10 mouse cellular contexts compared by ENCODE assay signal in the genomic region with DNA sequence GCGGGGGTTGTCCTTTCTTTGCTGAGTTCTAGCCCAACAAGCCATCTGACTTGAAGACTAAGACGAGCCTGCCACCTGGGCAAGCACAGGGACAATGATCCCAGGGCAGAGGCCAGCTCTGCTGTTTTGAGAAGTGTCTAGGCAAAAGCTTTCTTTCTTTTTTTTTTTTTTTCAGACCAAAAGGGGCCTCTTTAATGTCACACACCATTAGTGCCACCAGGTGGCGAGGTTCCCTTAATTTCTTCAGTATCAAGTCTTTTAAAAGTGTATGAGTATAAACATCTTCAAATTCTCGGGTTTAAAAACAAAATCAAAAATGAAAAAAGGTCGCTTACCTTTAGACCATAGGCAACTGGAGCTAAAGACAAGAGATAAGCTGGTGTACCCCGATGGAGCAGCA. TPM values are rescaled to one million over a fixed set of nuclear protein-coding genes. Genes with fewer than 3 reads are reported as not detected.
DNase-seq lines count a peak whose midpoint lies in the region; ATAC-seq and TF ChIP-seq lines count a peak whose summit lies in the region.
"Had no signal": no experiment of that assay in that cellular context is flagged by ENCODE, and none has a peak within 500 bp of the region (broad histone marks: within the 10 kb centered on the region; RNA-seq: fewer than 3 reads in every experiment).

No protein-coding gene starts in this region.

- no peak overlapping the region for H3K4me3 ChIP-seq in kidney, adult 2 months (ENCODE audit: insufficient read depth, low read depth, low read length)
- no peak overlapping the region for H3K4me3 ChIP-seq in kidney, embryonic 14.5 days (ENCODE audit: low read length)
- H3K4me3 ChIP-seq in embryonic facial prominence, embryonic 11.5 days (ENCODE audit: low read depth, low read length) = no peak overlapping the region
- H3K4me3 ChIP-seq: liver, embryonic 15.5 days; stomach, embryonic 15.5 days had no signal

- H3K4me2 ChIP-seq in kidney, embryonic 14.5 days (replicated peaks; ENCODE audit: low read depth, low read length) = no peak overlapping the region
- H3K4me2 ChIP-seq in embryonic facial prominence, embryonic 11.5 days (ENCODE audit: low read depth, low read length) = no peak overlapping the region
- H3K4me2 ChIP-seq: liver, embryonic 15.5 days; stomach, embryonic 15.5 days had no signal

- DNase-seq in kidney, adult 2 months = peak; percentile 76
- peak; percentile 60 for DNase-seq in CD4-positive helper T cell, adult 2 months (ENCODE audit: low read depth, low spot score)
- peak; percentile 5 for DNase-seq in MEL-GATA-1-ER (ENCODE audit: extremely low read depth, low read depth)
- peak; percentile 65 for DNase-seq in embryonic facial prominence, embryonic 11.5 days (ENCODE audit: low spot score)
- peak; percentile 78 to 81 for DNase-seq in kidney, postnatal 4 days
- peak; percentile 60 for DNase-seq in retina, postnatal 1 day
- no peak for DNase-seq in cerebellum, adult 9-10 months

- 33% methylated on average over 6 of the region's 6 CpGs for WGBS in kidney, adult 2 months
- 38% methylated on average over 6 of the region's 6 CpGs for WGBS in kidney, embryonic 14.5 days
- WGBS in embryonic facial prominence, embryonic 11.5 days = 30% methylated on average over 6 of the region's 6 CpGs

- no peak overlapping the region for H3K9ac ChIP-seq in kidney, embryonic 14.5 days (ENCODE audit: low read depth, low read length)
- H3K9ac ChIP-seq in embryonic facial prominence, embryonic 11.5 days (replicated peaks; ENCODE audit: low read length) = no peak overlapping the region
- H3K9ac ChIP-seq: liver, embryonic 15.5 days; stomach, embryonic 15.5 days had no signal

- TF ChIP-seq CTCF in kidney, adult 2 months (conservative IDR thresholded peaks at IDR 0.05; ENCODE audit: insufficient read depth, insufficient read length, low read depth, low read length) = no peak

- no peak overlapping the region; the same call in 1 of the 2 replicates for H3K27ac ChIP-seq in kidney, adult 2 months (ENCODE audit: insufficient read depth, low read depth, low read length)
- no peak overlapping the region for H3K27ac ChIP-seq in kidney, embryonic 14.5 days (ENCODE audit: low read depth, low read length)
- H3K27ac ChIP-seq in embryonic facial prominence, embryonic 11.5 days (replicated peaks; ENCODE audit: low read depth, low read length) = no peak overlapping the region
- H3K27ac ChIP-seq: liver, embryonic 15.5 days; stomach, embryonic 15.5 days had no signal

- H3K9me3 ChIP-seq in kidney, embryonic 14.5 days (ENCODE audit: control insufficient read depth, low read length) = no peaks in the 10 kb centered on the region
- H3K9me3 ChIP-seq in embryonic facial prominence, embryonic 11.5 days (replicated peaks; ENCODE audit: control insufficient read depth, low read length) = no peaks in the 10 kb centered on the region
- H3K9me3 ChIP-seq: liver, embryonic 15.5 days; stomach, embryonic 15.5 days had no signal

- no peak for TF ChIP-seq POLR2A in kidney, adult 2 months (IDR thresholded peaks at IDR 0.05; ENCODE audit: low read depth, low read length)

- peaks cover 5% of the 10 kb centered on the region; the same call in 1 of the 2 replicates for H3K4me1 ChIP-seq in kidney, adult 2 months (ENCODE audit: control insufficient read depth, insufficient read depth, low read length)
- no peaks in the 10 kb centered on the region for H3K4me1 ChIP-seq in kidney, embryonic 14.5 days (ENCODE audit: control insufficient read depth, insufficient read depth, low read length)
- no peaks in the 10 kb centered on the region for H3K4me1 ChIP-seq in embryonic facial prominence, embryonic 11.5 days (ENCODE audit: control insufficient read depth, insufficient read depth, low read length)
- H3K4me1 ChIP-seq: liver, embryonic 15.5 days; stomach, embryonic 15.5 days had no signal

- no peak for ATAC-seq in kidney, embryonic 14.5 days (ENCODE audit: low FRiP score, low TSS enrichment)
- no peak for ATAC-seq in embryonic facial prominence, embryonic 11.5 days (replicated peaks; ENCODE audit: insufficient number of reproducible peaks, low FRiP score, low TSS enrichment, low read depth)

- no peaks in the 10 kb centered on the region for H3K27me3 ChIP-seq in kidney, adult 2 months (replicated peaks; ENCODE audit: control insufficient read depth, insufficient read depth, low read length)
- no peaks in the 10 kb centered on the region for H3K27me3 ChIP-seq in kidney, embryonic 14.5 days (ENCODE audit: control insufficient read depth, insufficient read depth, low read length)
- no peaks in the 10 kb centered on the region for H3K27me3 ChIP-seq in embryonic facial prominence, embryonic 11.5 days (ENCODE audit: control insufficient read depth, insufficient read depth, low read length)
- H3K27me3 ChIP-seq: liver, embryonic 15.5 days; stomach, embryonic 15.5 days had no signal

- H3K36me3 ChIP-seq in kidney, adult 2 months (ENCODE audit: control insufficient read depth, insufficient read depth, low read length) = no peaks in the 10 kb centered on the region
- no peaks in the 10 kb centered on the region for H3K36me3 ChIP-seq in kidney, embryonic 14.5 days (ENCODE audit: control insufficient read depth, insufficient read depth, low read length)
- H3K36me3 ChIP-seq in embryonic facial prominence, embryonic 11.5 days (replicated peaks; ENCODE audit: control insufficient read depth, insufficient read depth, low read depth, low read length) = no peaks in the 10 kb centered on the region
- H3K36me3 ChIP-seq: liver, embryonic 15.5 days; stomach, embryonic 15.5 days had no signal

RNA-seq across cellular contexts. Expression of gene Tnfsf10, which starts 21.6 kb away (rescaled TPM):
- 11.5 and 12.8 TPM in 2 replicates for polyA plus RNA-seq in kidney, adult 2 months (2012; rRNA removed)
- polyA plus RNA-seq in kidney, embryonic 14.5 days (2014; fragmentation: Nextera tagmentation; extraction: Ambion mirVana) = 0.10 and 0.38 TPM in 2 replicates
- polyA plus RNA-seq in embryonic facial prominence, embryonic 11.5 days (2014; fragmentation: Nextera tagmentation; extraction: Ambion mirVana) = not detected in 2 replicates

RNA-seq across cellular contexts. Expression of gene Ghsr, which starts 32.7 kb away (rescaled TPM):
- not detected in 2 replicates for polyA plus RNA-seq in kidney, adult 2 months (2012; rRNA removed)
- 0.05 TPM in 1 of 2 replicates, not detected in the other for polyA plus RNA-seq in kidney, embryonic 14.5 days (2014; fragmentation: Nextera tagmentation; extraction: Ambion mirVana)
- not detected in 2 replicates for polyA plus RNA-seq in embryonic facial prominence, embryonic 11.5 days (2014; fragmentation: Nextera tagmentation; extraction: Ambion mirVana)
- polyA plus RNA-seq: liver, embryonic 15.5 days had no signal
